Mouse (Mus musculus) heart, adult 18-20 months (tissue): ENCODE data around the gene Kpna4. TPM values are rescaled to one million over a fixed set of nuclear protein-coding genes. Genes with fewer than 3 reads are reported as not detected.

Source experiments
- total RNA-seq, 2 experiments: library from RNA; stranded (reverse); gene quantifications; 2 replicates each; pipeline ENCODE4 v1.2.3; 2021

Gene Kpna4
- total RNA-seq, 2 experiments from 2014 or later: 90.6 to 93.3 TPM

Other genes with a start within 250 kb of the Kpna4 start
- gene Ift80, start 122.5 kb downstream of the Kpna4 start, total RNA-seq: 1 to 10 TPM; 4.0 to 5.3 TPM
- gene Smc4, start 122.4 kb downstream of the Kpna4 start, total RNA-seq: 10 to 100 TPM in 1 of 2 experiments, 1 to 10 TPM in 1; 9.7 to 13.3 TPM
- 1 to 10 TPM; 1.4 to 1.7 TPM for gene Trim59, start 82.4 kb downstream of the Kpna4 start, total RNA-seq
- gene Arl14, start 95.3 kb upstream of the Kpna4 start, total RNA-seq: not detected
- 10 to 100 TPM; 29.2 TPM for gene Ppm1l, start 189.7 kb upstream of the Kpna4 start, total RNA-seq